Mouse (Mus musculus) gastrocnemius, postnatal 10 days (tissue): ENCODE data around the gene Pimreg. TPM values are rescaled to one million over a fixed set of nuclear protein-coding genes. Genes with fewer than 3 reads are reported as not detected.

ENCODE experiments used
- DNase-seq: peaks from one replicate; pipeline ENCODE4 v3.0.0; 2021; ENCODE audit warnings: mixed read lengths
- total RNA-seq, 2 experiments: library from RNA; stranded (reverse); gene quantifications; 2 replicates each; pipeline ENCODE4 v1.2.3; 2021

Pimreg gene
- total RNA-seq, 2 experiments from 2014 or later, result 9.8 to 12.4 TPM

DNA sequence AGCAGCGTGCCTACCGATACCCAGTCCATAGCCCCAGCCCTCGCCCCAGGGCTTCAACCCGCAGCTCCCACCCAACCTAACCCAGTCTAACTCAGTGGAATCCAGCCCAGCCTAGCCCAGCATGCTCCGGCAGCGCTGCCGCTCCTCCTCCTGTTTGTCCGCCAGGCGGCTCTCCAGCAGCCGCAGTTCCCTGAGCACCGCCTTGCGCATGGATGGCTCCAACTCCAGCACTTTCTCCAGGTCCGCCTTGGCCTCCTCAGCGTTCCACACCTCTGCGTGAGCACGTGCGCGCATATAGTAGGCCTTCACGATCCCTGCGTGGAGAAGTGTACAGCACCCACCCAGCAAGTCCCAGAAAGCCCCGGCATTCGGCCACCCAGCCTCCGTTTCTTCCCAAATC, 12.7 kb upstream of the Pimreg start:
- DNase-seq, result peak; percentile 59

DNA sequence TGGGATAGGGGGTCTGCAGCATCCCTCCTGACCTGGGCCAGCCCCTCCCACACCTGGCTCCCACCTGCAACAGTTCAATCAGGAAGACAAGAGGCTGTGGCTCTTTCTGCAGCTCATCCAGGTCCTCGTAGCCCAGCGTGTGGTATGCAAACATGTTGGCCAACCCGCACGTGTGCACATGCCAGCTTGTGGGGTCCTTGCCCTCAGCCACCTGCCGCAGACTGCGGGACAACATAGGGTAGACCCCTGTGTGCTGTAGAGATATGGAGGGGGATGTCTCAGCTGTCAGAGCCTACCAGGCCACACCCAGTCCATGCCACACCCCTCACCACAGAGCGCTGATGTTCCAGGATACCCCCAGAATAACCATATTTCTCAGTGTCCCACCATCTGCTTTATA, 10.5 kb upstream of the Pimreg start:
- DNase-seq, result no peak

DNA sequence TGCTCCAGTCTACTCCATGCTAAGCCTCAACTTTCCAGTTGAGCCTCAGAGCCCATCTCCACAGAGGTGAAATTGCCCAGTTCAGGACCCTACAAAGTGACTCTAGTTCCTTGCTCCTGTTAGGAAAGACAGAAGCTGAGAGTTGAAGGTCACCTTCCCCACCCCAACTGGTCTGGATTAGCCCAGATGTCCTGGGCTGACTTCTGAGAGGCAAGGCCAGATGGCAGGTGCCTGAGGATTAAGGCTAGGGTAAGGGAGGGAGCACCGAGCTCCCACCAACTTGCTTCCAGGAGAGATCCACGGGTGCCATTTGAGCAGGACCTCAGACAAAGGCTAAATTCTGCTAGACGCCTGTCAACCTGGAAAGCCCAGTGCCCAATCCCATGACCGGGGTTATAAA, 9.7 kb upstream of the Pimreg start:
- DNase-seq, result no peak

DNA sequence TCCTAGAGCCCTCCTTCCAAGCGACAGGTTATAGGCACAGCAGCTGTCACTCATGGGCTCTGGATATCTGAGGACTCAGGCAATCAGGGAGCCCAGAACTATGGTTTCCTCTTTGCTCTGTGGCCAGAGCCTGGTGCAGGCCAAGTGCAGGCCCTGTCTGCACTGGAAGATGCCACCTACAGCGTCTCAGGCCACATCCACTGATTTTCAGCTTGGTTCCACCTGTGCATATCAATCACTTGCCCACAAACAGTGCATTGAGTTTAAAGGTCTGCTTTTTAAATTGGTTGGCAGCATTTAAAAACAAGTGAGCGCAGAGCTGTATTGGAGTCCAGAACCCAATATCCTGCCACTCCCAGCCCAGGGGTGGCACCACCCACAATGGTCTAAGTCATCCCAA, 9.2 kb upstream of the Pimreg start:
- DNase-seq, result no peak

DNA sequence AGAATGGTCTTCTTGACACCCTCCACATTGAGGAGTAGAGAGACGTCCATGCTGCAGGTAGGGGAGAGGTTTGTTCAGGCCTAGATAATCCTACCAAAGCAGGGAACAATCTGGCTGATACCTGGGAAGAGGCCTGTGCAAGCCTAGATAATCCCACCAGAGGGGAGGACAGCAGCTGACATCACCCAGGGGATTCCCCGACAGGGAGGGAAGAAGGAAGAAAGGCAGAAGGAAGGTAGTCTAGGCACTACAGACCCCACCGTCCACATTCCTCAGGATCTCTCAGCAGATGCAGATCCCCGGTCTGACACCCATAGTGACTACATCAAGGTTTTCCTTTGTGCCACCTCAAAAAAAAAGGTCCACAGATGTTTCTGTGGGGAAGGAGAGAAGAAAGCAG, 4.4 kb upstream of the Pimreg start, which contains the start of gene Aipl1:
TSS of gene Aipl1 (minus strand) at position 101 of the 400 bp plus-strand sequence.
- DNase-seq, result no peak

DNA sequence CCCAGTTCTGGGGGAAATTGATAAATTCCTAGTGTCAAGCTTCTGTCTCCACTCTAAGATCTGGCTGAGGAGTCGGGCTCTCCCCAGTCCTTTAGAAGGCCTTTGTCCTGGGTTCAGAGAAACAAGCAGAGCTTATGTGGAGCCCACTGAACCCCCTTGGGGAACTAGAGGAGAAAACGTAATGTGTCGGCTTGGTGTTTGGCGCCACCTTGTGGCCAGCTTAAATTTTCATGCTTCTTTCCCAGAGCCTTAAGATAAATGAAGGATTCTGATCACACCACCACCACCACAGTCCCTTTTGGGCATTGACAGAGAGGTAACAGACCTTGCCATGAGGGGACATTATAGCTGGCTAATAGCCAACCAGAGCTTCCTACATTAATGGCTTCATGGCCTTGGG, 3.8 kb upstream of the Pimreg start:
- peak; percentile 76 for DNase-seq

DNA sequence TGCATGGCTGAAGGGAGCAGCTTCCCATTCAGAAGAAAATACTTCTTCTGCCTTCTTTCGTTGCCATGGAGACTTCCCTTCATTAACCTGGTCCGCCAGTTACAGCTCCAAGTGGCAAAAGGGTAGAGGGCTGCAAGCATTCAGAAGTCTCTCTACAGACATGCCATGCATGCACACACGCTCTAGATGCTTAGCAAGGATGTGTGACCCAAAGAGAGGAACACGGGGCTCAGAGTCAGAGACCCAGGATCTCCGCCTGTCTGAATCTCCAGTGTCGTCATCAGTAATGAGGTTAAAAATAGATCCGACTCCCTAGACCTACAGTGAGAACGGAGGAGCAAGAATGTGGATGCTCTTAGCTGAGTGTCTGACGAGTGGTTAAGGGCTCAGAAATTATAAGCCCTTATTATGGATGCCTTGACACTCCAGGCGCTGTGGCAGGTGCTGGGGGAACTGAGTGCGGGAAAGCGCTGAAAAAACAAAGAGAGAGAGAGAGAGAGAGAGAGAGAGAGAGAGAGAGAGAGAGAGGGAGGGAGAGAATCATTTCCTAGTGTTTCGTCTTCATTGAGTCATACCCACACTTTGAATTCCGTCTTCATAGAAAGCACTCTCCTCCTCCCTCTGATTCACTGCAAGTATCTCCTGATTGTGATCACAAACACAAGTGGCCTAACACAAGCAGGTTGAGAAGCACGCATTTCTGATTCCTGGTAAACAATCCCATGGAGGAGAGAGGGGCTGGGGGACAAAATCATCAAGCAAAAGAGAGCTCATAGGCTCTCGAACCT, 2.0 kb upstream of the Pimreg start:
- DNase-seq, result no peak

DNA sequence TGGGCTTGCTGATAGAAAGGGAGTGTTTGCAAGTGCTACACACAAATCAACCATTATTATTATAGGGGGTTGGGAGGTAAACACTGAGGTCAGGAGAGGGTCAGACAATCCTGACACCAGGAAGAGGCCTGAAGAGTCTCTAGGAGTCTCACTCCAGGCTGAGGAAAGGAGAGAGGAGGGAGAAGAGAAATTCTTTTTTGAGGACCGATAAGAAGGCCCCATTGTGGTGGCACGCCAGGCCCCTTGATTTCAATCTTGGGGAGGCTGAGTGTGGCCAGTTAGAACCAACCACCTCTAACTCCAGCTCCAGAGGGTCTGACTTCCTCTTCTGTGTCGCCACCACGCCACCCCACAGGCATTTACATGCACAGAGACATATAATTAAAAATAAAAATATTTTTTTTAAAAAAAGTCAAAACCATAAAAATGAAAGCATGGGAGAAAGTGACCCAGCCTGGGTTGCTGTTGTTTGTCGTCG, 503 bp upstream of the Pimreg start:
- DNase-seq, result no peak

DNA sequence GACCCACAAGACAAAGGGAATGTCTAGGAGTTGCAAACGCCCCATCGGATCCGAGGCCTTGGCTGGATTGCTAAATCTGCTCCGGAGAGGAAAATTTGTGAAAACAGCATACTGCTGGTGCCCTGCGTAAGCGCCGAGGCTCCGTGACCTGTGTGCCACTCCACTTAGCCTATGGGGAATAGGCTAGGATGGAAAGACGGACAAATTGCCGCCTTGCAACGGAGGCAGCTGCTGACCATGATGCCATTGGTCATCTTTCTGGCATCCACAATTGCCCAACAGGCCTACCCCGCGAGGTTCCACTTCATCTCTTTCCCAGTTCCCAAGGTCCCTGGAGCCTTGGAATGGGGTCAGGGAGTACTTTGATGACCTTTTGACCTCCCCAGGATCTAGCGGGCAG, 799 bp downstream of the Pimreg start:
- DNase-seq, result no peak

DNA sequence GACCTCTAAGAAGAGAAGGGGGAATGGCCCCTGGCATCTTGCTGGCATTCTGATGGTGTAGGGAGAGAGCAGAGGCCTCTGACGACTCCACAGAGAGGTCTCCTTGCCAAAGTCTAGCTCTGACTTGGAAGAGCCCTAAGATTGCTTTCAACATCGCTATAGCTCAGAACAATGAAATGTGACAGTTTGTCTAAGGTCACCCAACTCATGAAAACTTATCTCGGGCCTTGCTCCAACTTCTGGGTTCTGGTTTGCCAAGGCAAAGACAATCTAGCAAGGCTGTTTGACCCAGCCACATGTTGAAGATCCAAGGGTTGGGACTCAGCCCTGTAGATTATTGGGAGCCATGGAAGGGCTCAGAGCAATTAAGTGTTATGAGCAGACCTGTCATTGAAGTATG, 2.4 kb downstream of the Pimreg start:
- no peak for DNase-seq

DNA sequence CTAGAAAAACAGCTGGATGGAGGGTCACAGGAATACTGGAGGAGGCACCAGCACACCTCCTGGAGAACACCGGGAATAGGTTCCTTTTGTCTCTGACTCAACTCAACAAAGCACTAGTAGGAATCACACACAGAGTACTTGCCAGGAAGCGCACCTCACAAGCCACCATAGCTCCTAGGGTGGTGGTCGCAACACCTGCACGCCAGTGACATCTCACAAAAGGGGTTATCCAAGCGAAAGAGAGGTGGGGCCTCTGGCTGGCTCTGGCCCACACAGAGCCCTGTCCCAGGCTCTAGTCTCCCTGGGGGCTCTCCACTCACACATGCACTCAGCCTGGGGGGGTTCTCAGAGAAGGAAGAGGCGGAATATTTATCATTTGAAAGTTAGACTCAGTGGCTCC, 6.9 kb downstream of the Pimreg start:
- no peak for DNase-seq

DNA sequence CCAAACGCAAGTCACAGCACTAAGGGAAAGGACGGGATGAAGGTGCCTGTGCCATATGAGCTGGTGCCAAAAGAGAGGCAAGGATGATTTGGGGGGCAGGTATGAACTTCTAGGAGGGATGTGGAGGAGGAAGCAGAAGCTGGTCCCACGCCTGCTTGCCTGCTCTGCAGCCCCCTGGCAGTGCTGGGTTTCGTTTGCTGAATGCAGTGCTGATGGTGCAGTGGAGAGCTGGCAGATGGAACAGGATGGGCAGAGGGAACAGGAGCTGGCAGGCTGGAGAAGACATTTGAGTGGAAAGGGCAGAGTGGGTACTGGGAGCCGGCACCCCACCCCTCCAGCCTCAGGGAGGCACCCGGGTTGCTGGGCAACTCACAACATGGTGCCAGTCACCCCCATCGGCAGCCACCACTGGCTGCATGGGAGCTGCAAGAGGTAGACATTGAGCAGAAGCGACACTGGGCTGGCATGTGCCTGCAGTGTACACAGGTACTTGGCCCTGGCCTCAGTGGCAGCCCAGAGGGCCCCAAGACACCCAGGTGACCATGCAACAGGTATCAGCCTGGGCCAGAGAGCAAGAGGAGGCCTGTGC, 7.4 kb downstream of the Pimreg start:
- DNase-seq, result no peak

DNA sequence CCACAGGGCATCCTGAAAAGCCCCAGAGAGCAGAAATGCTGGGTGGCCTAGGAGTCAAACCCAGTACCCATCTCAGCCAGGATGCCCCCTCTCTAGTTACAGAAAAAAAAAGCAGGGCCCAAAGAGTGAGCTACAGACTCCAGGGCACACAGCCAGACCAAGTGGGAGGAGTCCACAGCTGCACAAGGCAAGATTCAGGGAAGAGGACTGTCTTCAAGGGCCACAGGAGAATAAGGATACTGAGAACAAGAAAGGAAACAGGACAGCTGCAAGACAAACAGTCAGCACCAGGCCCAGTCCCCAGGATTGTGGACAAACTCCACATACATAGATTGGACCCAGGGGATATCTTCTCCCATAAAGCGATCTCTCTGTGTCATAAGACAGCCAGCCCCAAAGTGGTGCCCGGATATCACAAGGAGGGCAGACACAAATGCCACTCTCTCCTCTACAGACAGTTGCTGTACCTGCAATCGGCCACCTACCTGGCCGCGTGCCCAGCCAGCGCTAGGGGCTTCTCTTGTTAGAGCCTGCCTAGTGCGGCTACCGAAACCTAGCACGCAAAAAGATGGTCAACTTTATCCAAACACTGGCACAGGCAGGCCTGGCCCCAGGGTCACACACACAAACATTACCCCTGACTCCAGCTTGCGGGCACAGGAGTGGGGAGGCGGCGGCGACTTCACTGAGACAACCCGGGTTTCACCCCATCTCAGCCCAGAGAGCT, 8.5 kb downstream of the Pimreg start:
- peak; percentile 36 for DNase-seq

DNA sequence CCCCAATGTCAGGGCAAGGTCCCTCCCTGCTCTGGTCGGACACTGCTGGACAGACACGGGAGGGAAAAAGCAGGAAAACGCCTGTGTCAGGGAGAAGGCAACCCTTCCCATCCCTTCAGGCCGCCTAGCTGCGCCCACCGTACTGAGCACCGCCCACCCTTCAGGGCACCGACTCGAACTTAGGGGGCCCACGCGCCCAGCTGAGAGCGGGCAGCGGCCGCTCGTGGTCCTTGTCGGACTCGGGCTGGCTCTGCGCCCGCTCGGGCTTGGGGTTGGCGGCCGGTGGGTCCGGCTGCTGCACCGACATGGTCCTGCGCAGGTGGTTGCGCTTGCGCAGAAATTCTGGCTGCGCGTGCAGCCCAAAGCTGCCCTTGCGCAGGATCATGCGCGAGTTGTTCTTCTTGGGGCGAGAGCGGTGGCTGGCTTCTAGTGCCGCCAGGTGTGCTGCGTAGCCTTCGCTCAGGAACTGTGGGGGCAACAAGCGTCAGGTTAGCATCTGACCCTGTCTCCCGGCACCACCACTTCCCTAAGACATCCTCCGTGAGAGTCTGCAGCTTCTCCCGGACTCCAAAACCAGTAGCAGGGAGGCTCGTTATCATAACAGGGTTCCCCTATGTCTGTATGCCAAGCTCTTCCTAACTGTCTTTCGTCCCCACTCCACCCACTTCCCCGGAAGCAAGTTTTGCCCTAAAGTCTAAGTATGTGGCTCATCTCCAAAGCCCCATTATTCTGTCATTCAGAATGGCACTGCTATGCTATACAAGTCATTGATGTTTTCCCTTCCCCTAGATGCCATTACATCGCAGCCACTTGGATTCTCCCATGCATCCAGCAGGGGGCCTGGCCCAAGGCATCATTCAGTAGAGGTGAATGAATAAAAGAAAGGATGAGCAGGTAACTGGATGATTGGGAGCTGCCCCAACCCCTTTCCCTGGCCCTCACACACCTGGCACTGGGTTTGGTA, 9.3 kb downstream of the Pimreg start:
- DNase-seq, result peak; percentile 54

DNA sequence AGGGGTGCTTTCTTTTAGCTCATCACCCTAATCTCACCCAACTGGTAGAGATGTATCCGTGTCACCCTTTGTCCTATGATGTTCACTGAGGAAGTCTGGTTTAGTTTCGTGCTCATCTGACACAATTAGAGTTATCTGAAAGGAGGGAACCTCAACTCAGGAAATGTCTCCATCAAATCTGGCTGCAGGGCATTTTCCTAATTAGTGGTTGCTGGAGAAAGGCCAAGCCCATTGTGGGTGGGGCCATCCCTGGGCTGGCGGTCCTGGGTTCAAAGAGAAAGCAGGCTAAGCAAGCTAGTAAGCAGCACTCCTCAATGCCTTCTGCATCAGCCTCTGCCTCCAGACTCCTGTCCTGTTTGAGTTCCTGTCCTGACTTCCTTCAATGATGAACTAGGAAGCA, 10.4 kb downstream of the Pimreg start:
- DNase-seq, result no peak

DNA sequence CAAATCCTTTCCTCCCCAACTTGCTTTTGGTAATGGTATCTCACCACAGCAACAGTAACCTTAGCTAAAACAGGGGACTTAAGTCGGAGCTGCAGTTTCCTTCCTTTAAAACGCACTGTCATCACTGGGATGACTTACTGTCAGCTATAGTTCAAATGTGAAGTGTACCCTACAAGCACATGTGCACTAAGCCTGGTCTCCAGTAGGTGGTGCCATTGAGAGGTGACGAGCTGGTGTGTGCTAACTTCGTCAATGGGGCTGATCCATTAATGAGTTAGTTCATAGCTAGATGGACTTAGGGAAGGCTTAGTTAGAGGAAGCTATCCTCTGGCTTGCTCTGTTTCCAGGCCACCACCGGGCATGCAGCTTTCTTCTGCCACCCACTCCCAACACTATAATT, 10.8 kb downstream of the Pimreg start:
- peak; percentile 73 for DNase-seq

DNA sequence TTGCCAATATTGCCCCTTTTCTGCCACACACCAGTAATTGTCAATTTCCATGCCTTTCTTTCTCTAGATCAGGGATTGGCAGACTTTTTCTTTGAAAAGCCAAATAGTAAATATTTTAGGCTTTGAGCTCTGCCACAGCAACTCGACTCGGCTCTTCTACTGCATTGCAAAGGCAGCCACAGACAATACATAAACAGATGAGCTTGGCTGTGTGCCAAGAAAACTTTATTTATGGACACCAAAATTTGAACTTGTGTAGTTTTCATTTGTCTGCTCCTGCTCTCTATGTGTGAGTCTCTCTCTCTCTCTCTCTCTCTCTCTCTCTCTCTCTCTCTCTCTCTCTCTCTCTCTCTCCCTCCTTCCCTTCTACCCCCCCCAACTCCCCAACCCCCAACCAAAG, 13.3 kb downstream of the Pimreg start:
- DNase-seq, result no peak

DNA sequence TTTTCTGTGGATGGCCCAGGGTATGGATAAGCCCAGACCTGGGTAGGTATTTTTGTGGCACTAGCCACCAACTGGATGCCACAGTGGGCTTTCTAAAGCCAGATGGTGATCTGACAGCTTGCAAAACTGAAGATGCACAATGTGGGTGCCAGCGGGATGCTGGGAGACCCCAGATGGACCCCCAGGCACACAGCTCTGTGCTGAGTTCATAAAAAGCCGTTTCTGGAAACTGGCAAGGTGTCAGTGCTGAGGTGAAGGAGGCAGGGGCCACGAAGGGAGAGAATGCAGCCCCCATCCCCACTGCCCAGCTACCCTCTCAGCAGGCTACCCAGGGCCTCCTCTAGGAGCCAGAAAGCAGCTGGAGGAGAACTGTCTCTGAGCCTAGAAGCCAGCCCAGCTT, 15.3 kb downstream of the Pimreg start:
- no peak for DNase-seq

DNA sequence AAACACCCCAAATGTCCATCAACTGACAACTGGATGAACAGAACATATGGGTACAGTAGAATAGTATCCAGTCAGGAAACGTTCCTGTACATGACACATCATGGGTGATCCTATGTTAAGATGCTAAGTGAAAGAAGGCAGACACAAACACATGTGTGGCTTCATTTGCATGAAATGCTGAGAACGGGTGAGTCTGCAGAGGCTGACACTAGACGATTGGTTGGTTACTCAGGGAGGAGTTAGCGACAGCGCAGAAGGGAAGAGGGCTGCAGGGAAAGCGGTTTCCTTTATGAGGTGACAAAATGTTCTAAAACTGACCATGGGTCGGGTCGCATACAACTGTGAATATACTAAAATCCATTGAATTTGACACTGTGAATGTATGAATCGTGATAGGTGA, 18.6 kb downstream of the Pimreg start:
- DNase-seq, result no peak

DNA sequence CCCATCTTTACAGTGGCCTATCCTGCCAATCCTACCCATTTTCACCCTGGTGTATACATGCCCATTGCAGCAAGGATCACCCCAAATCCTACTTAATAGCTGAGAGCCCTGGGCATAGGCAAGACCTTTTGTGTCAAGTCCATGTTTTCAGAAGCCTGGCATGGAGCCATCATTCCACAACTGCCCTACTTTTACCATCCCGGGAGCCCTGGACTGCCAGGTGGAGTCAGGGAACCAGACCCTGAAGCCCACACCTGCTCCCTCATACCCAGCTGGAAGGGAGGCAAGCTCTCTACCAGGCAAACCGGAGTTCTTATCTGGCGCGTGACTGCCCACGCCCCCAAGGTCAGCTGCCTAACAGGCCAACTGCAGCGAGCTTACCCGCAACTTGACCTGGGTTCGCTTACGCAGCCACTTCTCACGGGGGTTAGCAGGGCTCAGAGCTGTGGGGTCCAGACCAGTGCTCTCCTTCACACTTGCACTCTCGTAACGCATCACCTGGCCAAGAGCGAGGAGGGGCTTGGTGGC, 19.3 kb downstream of the Pimreg start:
- DNase-seq, result no peak

DNA sequence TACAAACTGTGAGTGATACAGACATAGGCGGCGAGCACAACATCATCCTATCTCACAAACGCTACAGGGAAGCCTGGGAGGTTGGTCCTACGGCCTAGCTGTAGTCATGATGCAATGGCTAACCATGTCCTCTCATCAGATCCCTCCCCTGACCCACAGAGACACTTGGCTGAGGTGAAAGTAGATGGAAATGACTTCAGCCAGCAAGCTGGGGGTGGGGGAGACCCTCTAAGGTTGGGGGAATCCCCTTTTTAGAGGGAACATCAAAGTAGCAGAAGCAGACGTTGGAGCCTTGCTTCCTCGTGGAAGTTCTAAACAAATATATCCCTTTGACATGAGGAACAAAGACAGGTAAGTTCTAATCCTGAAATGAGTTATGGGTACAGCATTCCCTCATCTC, 22.6 kb downstream of the Pimreg start:
- no peak for DNase-seq

DNA sequence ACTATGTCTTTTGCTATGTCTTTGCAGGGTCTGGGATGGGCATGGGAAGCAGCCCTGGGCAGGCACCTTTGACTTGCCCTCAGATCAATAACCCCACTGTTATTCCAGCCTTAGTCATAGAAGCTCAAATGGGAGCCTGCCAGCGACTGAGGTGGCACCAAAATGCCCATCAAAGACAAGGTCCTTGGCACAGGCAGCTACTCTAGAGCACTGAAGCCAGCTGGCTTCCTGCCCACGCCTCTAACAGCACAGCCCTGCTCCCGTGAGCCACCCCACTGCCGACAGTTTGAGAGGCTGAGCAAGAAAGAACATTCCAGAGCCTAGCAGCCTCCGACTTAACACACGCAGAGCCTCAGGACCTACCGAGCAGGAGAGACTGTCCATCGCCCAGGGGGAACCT, 23.3 kb downstream of the Pimreg start:
- DNase-seq, result no peak
